Mouse (Mus musculus) midbrain, postnatal 0 days (tissue): Measurements from ENCODE around the gene Kcnip1. TPM values are rescaled to one million over a fixed set of nuclear protein-coding genes. Genes with fewer than 3 reads are reported as not detected.

ENCODE experiments used
- ATAC-seq: fragments of 200-750 bp; cut with Nextera tagmentation; 2 replicates; pipeline ENCODE4 v1.8.0; 2017; ENCODE audit warnings: moderate number of reproducible peaks, mild to moderate bottlenecking, moderate TSS enrichment, moderate library complexity; ENCODE audit not compliant: low FRiP score
- DNase-seq: peaks from one replicate; pipeline ENCODE4 v3.0.0-alpha.2; 2015; ENCODE audit warnings: low spot score
- H3K27ac ChIP-seq: fragments of 300-500 bp; sonication (generic); 2 replicates; pipeline ENCODE4 v1.5.1; 2014; ENCODE audit warnings: low read depth, mild to moderate bottlenecking, low read length, mixed read lengths
- H3K27me3 ChIP-seq: fragments of 300-500 bp; sonication (generic); 2 replicates; pipeline ENCODE4 v1.6.1; 2014; ENCODE audit warnings: low read length, control low read depth, mixed read lengths; ENCODE audit not compliant: insufficient read depth
- H3K36me3 ChIP-seq: fragments of 300-500 bp; sonication (generic); 2 replicates; pipeline ENCODE4 v1.6.1; 2014; ENCODE audit warnings: low read length, control low read depth, mixed read lengths; ENCODE audit not compliant: insufficient read depth
- H3K4me1 ChIP-seq: fragments of 300-500 bp; sonication (generic); 2 replicates; pipeline ENCODE4 v1.6.1; 2014; ENCODE audit warnings: mild to moderate bottlenecking, control low read depth, antibody characterized with exemption, low read length, mixed read lengths; ENCODE audit not compliant: insufficient read depth
- H3K4me2 ChIP-seq: fragments of 300-500 bp; sonication (generic); 2 replicates; pipeline ENCODE4 v1.6.1; 2014; ENCODE audit warnings: low read depth, mild to moderate bottlenecking, low read length, mixed read lengths; ENCODE audit not compliant: poor library complexity, severe bottlenecking
- H3K4me3 ChIP-seq: fragments of 300-500 bp; sonication (generic); 2 replicates; pipeline ENCODE4 v1.5.1; 2014; ENCODE audit warnings: low read depth, mild to moderate bottlenecking, low read length, moderate library complexity
- H3K9ac ChIP-seq: fragments of 300-500 bp; sonication (generic); replicated peaks from 2 replicates; pipeline ENCODE4 v1.6.1; 2014; ENCODE audit warnings: mild to moderate bottlenecking, low read length, moderate library complexity, mixed read lengths; ENCODE audit not compliant: poor library complexity, severe bottlenecking
- H3K9me3 ChIP-seq: fragments of 300-500 bp; sonication (generic); 2 replicates; pipeline ENCODE4 v1.6.1; 2016; ENCODE audit warnings: low read length, control low read depth
- CTCF ChIP-seq: IDR thresholded peaks from 2 replicates; pipeline ENCODE4 v1.5.1; 2016; ENCODE audit warnings: antibody characterized with exemption, mild to moderate bottlenecking
- WGBS: fragments of 180-500 bp; shearing (Covaris S2); extraction: QIAGEN DNeasy Blood & Tissue Kit; methylation state at CpG from one replicate; pipeline ENCODE4 v1.1.7; 2014; 5-methylcytosine and 5-hydroxymethylcytosine counted together
- polyA plus RNA-seq: library from polyadenylated mRNA; unstranded; fragments of >200 nt; fragmentation: Nextera tagmentation; extraction: Ambion mirVana; gene quantifications from 2 replicates; pipeline ENCODE4 v1.2.1, GENCODE M21; 2015
- total RNA-seq: library from RNA; depleted of rRNA; stranded (reverse); fragments of >200 nt; gene quantifications from 2 replicates; pipeline ENCODE4 v1.2.3, GENCODE M21; 2014; rRNA removed

Kcnip1 gene
- total and polyA plus RNA-seq, 2 experiments from 2014 or later = 93.8 to 145 TPM

DNA sequence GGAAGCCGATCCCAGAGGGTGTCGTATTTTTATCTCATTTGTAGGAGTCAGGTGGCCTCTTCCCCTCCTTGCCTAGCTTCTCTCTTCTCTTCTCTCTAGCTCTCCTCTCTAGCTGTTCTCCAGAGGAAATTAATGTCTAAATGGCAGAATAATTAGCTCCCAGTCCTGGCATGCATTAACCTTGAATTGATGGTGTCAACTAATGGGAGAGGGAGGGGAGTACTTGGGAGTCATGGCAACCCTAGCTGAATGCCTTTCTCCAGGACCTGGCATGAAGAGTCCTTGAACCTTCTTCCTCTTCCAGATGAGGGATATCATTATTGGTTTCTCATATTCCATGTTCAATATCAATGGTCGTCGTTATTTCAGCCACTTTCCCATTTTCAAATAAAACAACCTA, 396.3 kb downstream of the Kcnip1 start:
- no peak overlapping the region for H3K4me3 ChIP-seq
- no peak overlapping the region for H3K27ac ChIP-seq
- no peak overlapping the region for H3K4me2 ChIP-seq
- no peak for DNase-seq
- TF ChIP-seq CTCF = no peak
- no peaks in the 10 kb centered on the region for H3K36me3 ChIP-seq
- no peaks in the 10 kb centered on the region for H3K9me3 ChIP-seq
- no peak for ATAC-seq
- no peak overlapping the region for H3K9ac ChIP-seq
- no peaks in the 10 kb centered on the region for H3K27me3 ChIP-seq
- no peaks in the 10 kb centered on the region for H3K4me1 ChIP-seq
- 93% methylated on average over 4 of the region's 4 CpGs for WGBS

- Histone ChIP-seq H3K9ac (no peak overlapping the region), H3K4me2 (no peak overlapping the region), H3K27ac (no peak overlapping the region), H3K36me3 (no peaks in the 10 kb centered on the region), H3K4me1 (no peaks in the 10 kb centered on the region), H3K27me3 (no peaks in the 10 kb centered on the region), H3K4me3 (no peak overlapping the region), H3K9me3 (no peaks in the 10 kb centered on the region)
- no peak for DNase-seq
- TF ChIP-seq CTCF = no peak
- 81% methylated on average over 4 of the region's 4 CpGs for WGBS
- ATAC-seq = no peak
Observed at GRCm38 (mm10) chr11:33592826-33593225, 400.1 kb downstream of the Kcnip1 start.

- Histone ChIP-seq H3K4me3 (no peak overlapping the region), H3K4me1 (no peaks in the 10 kb centered on the region), H3K9ac (no peak overlapping the region), H3K4me2 (no peak overlapping the region), H3K27me3 (no peaks in the 10 kb centered on the region), H3K36me3 (no peaks in the 10 kb centered on the region), H3K9me3 (no peaks in the 10 kb centered on the region), H3K27ac (no peak overlapping the region)
- ATAC-seq = no peak
- TF ChIP-seq CTCF = no peak
- no peak for DNase-seq
- 92% methylated on average over 3 of the region's 3 CpGs for WGBS
Observed at GRCm38 (mm10) chr11:33590771-33591170, 402.2 kb downstream of the Kcnip1 start.

GRCm38 (mm10) chr11:33586614-33587013, 406.3 kb downstream of the Kcnip1 start:
- H3K4me1 ChIP-seq = no peaks in the 10 kb centered on the region
- WGBS = 84% methylated on average over 6 of the region's 6 CpGs
- no peak overlapping the region for H3K4me3 ChIP-seq
- no peak overlapping the region for H3K9ac ChIP-seq
- no peaks in the 10 kb centered on the region for H3K9me3 ChIP-seq
- no peaks in the 10 kb centered on the region for H3K36me3 ChIP-seq
- H3K4me2 ChIP-seq = no peak overlapping the region
- DNase-seq (no peak), ATAC-seq (no peak)
- no peaks in the 10 kb centered on the region for H3K27me3 ChIP-seq
- no peak for TF ChIP-seq CTCF
- H3K27ac ChIP-seq = no peak overlapping the region

GRCm38 (mm10) chr11:33579621-33580020, 413.3 kb downstream of the Kcnip1 start:
- ATAC-seq (no peak), DNase-seq (no peak)
- Histone ChIP-seq H3K27me3 (no peaks in the 10 kb centered on the region), H3K36me3 (no peaks in the 10 kb centered on the region), H3K4me1 (no peaks in the 10 kb centered on the region), H3K9ac (no peak overlapping the region), H3K4me3 (no peak overlapping the region), H3K9me3 (no peaks in the 10 kb centered on the region), H3K27ac (no peak overlapping the region), H3K4me2 (no peak overlapping the region)
- TF ChIP-seq CTCF = no peak
- 57% methylated on average over 3 of the region's 3 CpGs for WGBS

Other genes starting within 250 kb of the Kcnip1 start
- 0.11 TPM in 1 of 2 replicates, not detected in the other for gene Kcnmb1, start 30.1 kb downstream of the Kcnip1 start, total RNA-seq
- 0.07 and 0.20 TPM in 2 replicates for gene Kcnmb1, start 30.1 kb downstream of the Kcnip1 start, polyA plus RNA-seq
- gene Lcp2, start 53.8 kb upstream of the Kcnip1 start, total RNA-seq = 1.6 and 2.7 TPM in 2 replicates
- gene Lcp2, start 53.8 kb upstream of the Kcnip1 start, polyA plus RNA-seq = 3.8 and 4.9 TPM in 2 replicates
- 0.66 and 0.76 TPM in 2 replicates for gene 4930469K13Rik, start 105.4 kb upstream of the Kcnip1 start, total RNA-seq
- not detected in 2 replicates for gene 4930469K13Rik, start 105.4 kb upstream of the Kcnip1 start, polyA plus RNA-seq
- gene Foxi1, start 214.9 kb upstream of the Kcnip1 start, total RNA-seq = 0.05 TPM in 1 of 2 replicates, not detected in the other
- not detected in 2 replicates for gene Foxi1, start 214.9 kb upstream of the Kcnip1 start, polyA plus RNA-seq